Mouse (Mus musculus): ENCODE results near the gene Tdrd6.

GRCm38 (mm10) chr17:43637146-43637545 is 7.0 kb upstream of the Tdrd6 start:
- TF ChIP-seq CTCF (IDR thresholded peaks at IDR 0.05) (no peak), EP300 (IDR thresholded peaks at IDR 0.05) (no peak)
